Mouse (Mus musculus) cortical plate, adult 2 months (tissue): Measurements from ENCODE around the gene Fbxl21. TPM values are rescaled to one million over a fixed set of nuclear protein-coding genes. Genes with fewer than 3 reads are reported as not detected.
A peak's percentile ranks its signal among the peaks of the same experiment; 100 is the strongest.

Experiments
- H3K27ac ChIP-seq: fragments of 200-500 bp; 2 replicates; pipeline ENCODE4 v1.5.1; 2012; ENCODE audit warnings: low read length, control low read depth, inconsistent platforms; ENCODE audit not compliant: insufficient read depth
- H3K4me1 ChIP-seq: fragments of 200-500 bp; 2 replicates; pipeline ENCODE4 v1.6.1; 2011; ENCODE audit warnings: low read length; ENCODE audit not compliant: control insufficient read depth, insufficient read depth
- H3K4me3 ChIP-seq: fragments of 200-500 bp; 2 replicates; pipeline ENCODE4 v1.5.1; 2011; ENCODE audit warnings: mild to moderate bottlenecking, low read length, control low read depth; ENCODE audit not compliant: insufficient read depth
- CTCF ChIP-seq: fragments of 200-500 bp; IDR thresholded peaks from 2 replicates; pipeline ENCODE4 v1.5.1; 2011; ENCODE audit warnings: mild to moderate bottlenecking, control low read depth, low read length; ENCODE audit not compliant: insufficient read depth; ENCODE audit errors: extremely low read depth
- POLR2A ChIP-seq: fragments of 200-500 bp; IDR thresholded peaks from 2 replicates; pipeline ENCODE4 v1.6.1; 2011; ENCODE audit warnings: mild to moderate bottlenecking, low read length, control low read depth; ENCODE audit not compliant: insufficient read depth; ENCODE audit errors: extremely low read depth
- polyA plus RNA-seq: library from polyadenylated mRNA; depleted of rRNA; stranded (reverse); fragments of >200 nt; gene quantifications from 2 replicates; pipeline ENCODE4 v1.2.3, GENCODE M21; 2012; rRNA removed

Fbxl21 gene
- polyA plus RNA-seq: 5.5 and 6.1 TPM in 2 replicates

- no peak for TF ChIP-seq CTCF
- peak; percentile 60; the same call in 1 of the 2 replicates for TF ChIP-seq POLR2A
- no peak within 1 kb of the TSS for H3K27ac ChIP-seq
- peak within 1 kb of the TSS; percentile 56 for H3K4me3 ChIP-seq
- no peaks in the 10 kb centered on the region for H3K4me1 ChIP-seq
Measured at GRCm38 (mm10) chr13:56522081-56522820, at the start of gene Fbxl21. TSS of gene Fbxl21 (plus strand) at chr13:56522472.

DNA sequence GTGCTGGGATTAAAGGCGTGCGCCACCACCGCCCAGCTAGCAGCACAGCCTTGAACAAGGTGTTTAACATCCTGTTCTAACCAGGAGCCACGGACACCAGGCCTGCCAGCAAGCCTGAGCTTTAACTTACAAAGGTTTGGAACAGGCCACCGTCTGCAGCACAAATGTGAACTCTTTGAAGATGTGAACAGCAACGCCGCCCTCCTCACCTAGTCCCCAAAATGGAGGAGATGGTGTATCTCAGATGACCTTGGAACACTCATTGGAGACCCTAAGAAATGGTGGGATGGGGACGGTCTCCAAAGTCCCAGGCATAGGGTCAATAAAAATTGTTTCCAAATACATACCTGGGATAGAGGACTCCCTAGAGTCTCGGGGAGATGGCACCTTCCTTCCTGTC lies 49.6 kb upstream of the Fbxl21 start:
- Histone ChIP-seq H3K4me3 (no peak overlapping the region), H3K4me1 (no peaks in the 10 kb centered on the region), H3K27ac (no peak overlapping the region)
- TF ChIP-seq CTCF (no peak), POLR2A (no peak)

DNA sequence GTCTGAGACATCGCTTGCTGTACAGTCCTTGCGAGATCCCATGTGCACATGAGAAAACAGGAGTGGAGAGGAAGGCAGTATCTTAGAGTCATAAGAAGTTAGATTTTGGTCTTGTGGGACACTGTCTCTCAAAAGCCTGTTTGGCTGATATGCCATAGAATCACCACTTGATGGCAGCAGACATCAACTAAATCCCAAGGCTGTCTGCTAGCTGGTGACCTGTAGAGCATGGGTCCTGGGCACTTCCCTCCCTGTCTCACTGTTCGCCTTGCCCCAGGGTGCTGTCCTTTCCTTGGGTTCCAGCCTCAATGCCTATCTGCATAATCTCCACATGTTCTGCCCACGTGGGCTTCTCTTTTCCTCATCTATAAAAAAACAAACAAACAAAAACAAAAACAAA lies 46.9 kb upstream of the Fbxl21 start:
- Histone ChIP-seq H3K27ac (no peak overlapping the region), H3K4me3 (no peak overlapping the region), H3K4me1 (no peaks in the 10 kb centered on the region)
- TF ChIP-seq CTCF (peak; percentile 96), POLR2A (no peak)

- H3K4me1 ChIP-seq: no peaks in the 10 kb centered on the region
- no peak overlapping the region for H3K4me3 ChIP-seq
- TF ChIP-seq CTCF (no peak), POLR2A (no peak)
Measured at GRCm38 (mm10) chr13:56476790-56477189, 45.5 kb upstream of the Fbxl21 start.

DNA sequence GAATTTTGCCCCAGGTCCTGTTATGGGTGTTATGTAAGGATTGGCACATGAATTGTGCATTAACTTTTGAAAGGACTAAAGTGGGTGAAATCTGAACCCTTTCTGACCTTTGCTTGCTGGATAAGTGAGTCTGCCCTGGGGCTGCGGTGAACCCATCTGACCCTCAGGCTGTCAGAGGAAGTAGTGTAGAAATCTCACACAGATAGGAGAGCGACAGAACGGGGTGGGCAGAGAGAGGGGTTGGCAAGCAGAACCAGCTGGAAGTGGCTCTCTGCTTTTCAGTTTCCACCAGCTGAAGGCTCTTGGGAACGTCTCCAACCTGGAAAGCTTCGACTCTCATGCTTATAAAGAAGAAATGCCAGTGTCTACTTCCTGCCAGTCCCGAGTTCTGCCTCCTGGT lies 45.0 kb upstream of the Fbxl21 start:
- Histone ChIP-seq H3K4me3 (no peak overlapping the region), H3K4me1 (no peaks in the 10 kb centered on the region), H3K27ac (no peak overlapping the region)
- TF ChIP-seq POLR2A (no peak), CTCF (no peak)

More at GRCm38 (mm10) chr13:56476790-56477189, 45.5 kb upstream of the Fbxl21 start:
- no peak overlapping the region for H3K27ac ChIP-seq

- Histone ChIP-seq H3K4me1 (no peaks in the 10 kb centered on the region), H3K4me3 (no peak overlapping the region), H3K27ac (no peak overlapping the region)
- no peak for TF ChIP-seq POLR2A
- no peak for TF ChIP-seq CTCF
Measured at GRCm38 (mm10) chr13:56478027-56478426, 44.2 kb upstream of the Fbxl21 start.

DNA sequence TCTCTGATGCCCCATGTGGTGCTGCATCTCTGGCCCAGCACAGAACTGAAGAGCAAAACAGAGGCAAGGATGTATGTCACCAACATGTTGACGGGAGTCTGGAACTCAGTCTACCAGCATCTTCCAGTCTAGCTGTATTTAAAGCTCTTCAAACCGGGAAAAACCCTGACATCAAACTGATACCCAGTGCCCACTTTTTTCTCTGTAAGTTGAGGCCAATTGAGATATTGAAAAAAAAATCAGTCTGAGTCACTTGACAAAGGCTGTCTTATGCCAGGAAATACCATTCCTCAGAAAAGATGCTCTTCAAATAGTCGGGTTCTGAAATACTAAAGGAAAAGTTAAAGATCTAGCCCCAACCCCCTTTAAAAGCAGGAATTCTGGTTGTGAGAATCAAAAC lies 40.1 kb upstream of the Fbxl21 start, which contains the start of gene Il9:
Gene Il9, minus strand, starts transcription at position 101 of the 400 bp plus-strand sequence.
- no peak for TF ChIP-seq CTCF
- Histone ChIP-seq H3K4me1 (no peaks in the 10 kb centered on the region), H3K27ac (no peak within 1 kb of the TSS), H3K4me3 (no peak within 1 kb of the TSS)

- H3K4me1 ChIP-seq: no peaks in the 10 kb centered on the region
- H3K4me3 ChIP-seq: no peak overlapping the region
- TF ChIP-seq POLR2A (no peak), CTCF (no peak)
- no peak overlapping the region for H3K27ac ChIP-seq
Measured at GRCm38 (mm10) chr13:56488012-56488411, 34.3 kb upstream of the Fbxl21 start.

DNA sequence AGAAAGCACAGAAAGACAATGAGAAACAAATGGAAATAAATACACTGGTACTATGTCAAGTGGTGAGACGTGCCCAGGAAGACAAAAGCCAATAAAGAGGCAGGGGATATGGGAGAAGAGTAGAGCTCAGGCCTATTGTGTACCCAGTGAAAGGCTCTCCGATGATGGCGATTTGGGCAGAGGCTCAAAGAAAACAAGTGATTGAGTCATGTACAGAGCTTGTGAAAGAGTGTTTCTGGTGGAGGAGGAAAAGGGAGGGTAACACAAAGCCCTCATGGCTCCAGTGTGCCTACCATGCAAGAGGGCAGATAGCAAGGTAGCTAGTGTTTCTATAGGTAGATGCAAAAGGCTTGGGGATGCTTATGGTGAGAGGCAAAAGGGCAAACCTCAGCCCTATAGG lies 27.8 kb upstream of the Fbxl21 start:
- Histone ChIP-seq H3K4me3 (no peak overlapping the region), H3K4me1 (no peaks in the 10 kb centered on the region), H3K27ac (no peak overlapping the region)
- TF ChIP-seq POLR2A (no peak), CTCF (no peak)

DNA sequence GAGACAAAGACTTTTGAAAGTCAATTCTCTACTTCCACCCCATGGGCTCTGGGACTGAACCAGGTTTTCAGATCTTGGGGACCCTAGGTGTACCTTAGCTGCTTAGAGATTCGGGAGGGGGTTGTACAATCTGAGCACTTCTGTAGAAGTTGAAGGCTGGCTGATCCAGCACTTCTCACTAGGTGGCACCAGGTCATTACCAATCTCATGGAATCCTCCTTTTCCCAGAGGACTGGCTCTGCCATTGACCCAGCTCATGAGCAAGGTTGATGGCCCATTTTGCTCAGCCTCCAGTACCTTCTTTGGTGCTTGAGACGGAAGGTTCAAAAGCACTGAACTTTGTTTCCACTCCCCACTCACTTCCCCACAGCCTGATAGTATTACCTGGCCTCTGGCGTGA lies 22.1 kb upstream of the Fbxl21 start:
- H3K4me3 ChIP-seq: no peak overlapping the region
- TF ChIP-seq POLR2A (no peak), CTCF (peak; percentile 53)
- H3K4me1 ChIP-seq: no peaks in the 10 kb centered on the region
- no peak overlapping the region for H3K27ac ChIP-seq

- TF ChIP-seq CTCF: no peak
- no peak for TF ChIP-seq POLR2A
- Histone ChIP-seq H3K27ac (no peak overlapping the region), H3K4me1 (no peaks in the 10 kb centered on the region), H3K4me3 (no peak overlapping the region)
Measured at GRCm38 (mm10) chr13:56500636-56501035, 21.6 kb upstream of the Fbxl21 start.
